Mouse (Mus musculus): ENCODE results near the gene Gm20388. TPM values are rescaled to one million over a fixed set of nuclear protein-coding genes. Genes with fewer than 3 reads are reported as not detected.

Gm20388 gene
- polyA plus RNA-seq, 1 experiment = not detected

- no peak for TF ChIP-seq CTCF (IDR thresholded peaks at IDR 0.05; ENCODE audit: insufficient read depth, low read depth, low read length)
- WGBS = 49% methylated on average over 4 of the region's 4 CpGs
- no peak overlapping the region for H3K27ac ChIP-seq (ENCODE audit: insufficient read depth, low read depth, low read length)
- no peak overlapping the region for H3K4me3 ChIP-seq (ENCODE audit: insufficient read depth, low read depth, low read length)
- H3K4me1 ChIP-seq (ENCODE audit: control insufficient read depth, insufficient read depth, low read length) = no peaks in the 10 kb centered on the region
Observed at GRCm38 (mm10) chr8:123668681-123669080, 3758.0 kb downstream of the Gm20388 start.

GRCm38 (mm10) chr8:123670766-123671165, 3760.1 kb downstream of the Gm20388 start:
- no peaks in the 10 kb centered on the region for H3K4me1 ChIP-seq (ENCODE audit: control insufficient read depth, insufficient read depth, low read length)
- WGBS = 76% methylated on average over 7 of the region's 7 CpGs
- no peak overlapping the region for H3K27ac ChIP-seq (ENCODE audit: insufficient read depth, low read depth, low read length)
- no peak overlapping the region for H3K4me3 ChIP-seq (ENCODE audit: insufficient read depth, low read depth, low read length)
- no peak for TF ChIP-seq POLR2A (IDR thresholded peaks at IDR 0.05; ENCODE audit: insufficient read depth, low read depth, low read length)
- no peak for TF ChIP-seq CTCF (IDR thresholded peaks at IDR 0.05; ENCODE audit: insufficient read depth, low read depth, low read length)

GRCm38 (mm10) chr8:123671454-123671853, 3760.8 kb downstream of the Gm20388 start:
- no peaks in the 10 kb centered on the region for H3K4me1 ChIP-seq (ENCODE audit: control insufficient read depth, insufficient read depth, low read length)
- 76% methylated on average over 7 of the region's 7 CpGs for WGBS
- H3K4me3 ChIP-seq (ENCODE audit: insufficient read depth, low read depth, low read length) = no peak overlapping the region
- no peak overlapping the region for H3K27ac ChIP-seq (ENCODE audit: insufficient read depth, low read depth, low read length)
- TF ChIP-seq POLR2A (IDR thresholded peaks at IDR 0.05; ENCODE audit: insufficient read depth, low read depth, low read length) (no peak), CTCF (IDR thresholded peaks at IDR 0.05; ENCODE audit: insufficient read depth, low read depth, low read length) (no peak)

- no peaks in the 10 kb centered on the region for H3K4me1 ChIP-seq (ENCODE audit: control insufficient read depth, insufficient read depth, low read length)
- 82% methylated on average over 6 of the region's 6 CpGs for WGBS
- H3K4me3 ChIP-seq (ENCODE audit: insufficient read depth, low read depth, low read length) = no peak overlapping the region
- H3K27ac ChIP-seq (ENCODE audit: insufficient read depth, low read depth, low read length) = no peak overlapping the region
- TF ChIP-seq POLR2A (IDR thresholded peaks at IDR 0.05; ENCODE audit: insufficient read depth, low read depth, low read length) = no peak
- no peak for TF ChIP-seq CTCF (IDR thresholded peaks at IDR 0.05; ENCODE audit: insufficient read depth, low read depth, low read length)
Observed at GRCm38 (mm10) chr8:123672648-123673047, 3762.0 kb downstream of the Gm20388 start.

GRCm38 (mm10) chr8:123675611-123676010, 3765.0 kb downstream of the Gm20388 start:
- WGBS = 72% methylated on average over 5 of the region's 5 CpGs
- Histone ChIP-seq H3K27ac (ENCODE audit: insufficient read depth, low read depth, low read length) (no peak overlapping the region), H3K4me1 (ENCODE audit: control insufficient read depth, insufficient read depth, low read length) (no peaks in the 10 kb centered on the region), H3K4me3 (ENCODE audit: insufficient read depth, low read depth, low read length) (no peak overlapping the region)
- TF ChIP-seq CTCF (IDR thresholded peaks at IDR 0.05; ENCODE audit: insufficient read depth, low read depth, low read length) (no peak), POLR2A (IDR thresholded peaks at IDR 0.05; ENCODE audit: insufficient read depth, low read depth, low read length) (no peak)

- TF ChIP-seq CTCF (IDR thresholded peaks at IDR 0.05; ENCODE audit: insufficient read depth, low read depth, low read length) (no peak), POLR2A (IDR thresholded peaks at IDR 0.05; ENCODE audit: insufficient read depth, low read depth, low read length) (no peak)
- 95% methylated on average over 4 of the region's 4 CpGs for WGBS
- no peak overlapping the region for H3K4me3 ChIP-seq (ENCODE audit: insufficient read depth, low read depth, low read length)
- no peak overlapping the region for H3K27ac ChIP-seq (ENCODE audit: insufficient read depth, low read depth, low read length)
- H3K4me1 ChIP-seq (ENCODE audit: control insufficient read depth, insufficient read depth, low read length) = peaks cover 2% of the 10 kb centered on the region; the same call in 1 of the 2 replicates
Observed at GRCm38 (mm10) chr8:123678390-123678789, 3767.7 kb downstream of the Gm20388 start.

- Histone ChIP-seq H3K4me3 (ENCODE audit: insufficient read depth, low read depth, low read length) (no peak overlapping the region), H3K4me1 (ENCODE audit: control insufficient read depth, insufficient read depth, low read length) (peaks cover 2% of the 10 kb centered on the region; the same call in 1 of the 2 replicates), H3K27ac (ENCODE audit: insufficient read depth, low read depth, low read length) (no peak overlapping the region)
- 31% methylated on average over 18 of the region's 18 CpGs for WGBS
- TF ChIP-seq POLR2A (IDR thresholded peaks at IDR 0.05; ENCODE audit: insufficient read depth, low read depth, low read length) (no peak), CTCF (IDR thresholded peaks at IDR 0.05; ENCODE audit: insufficient read depth, low read depth, low read length) (no peak)
Observed at GRCm38 (mm10) chr8:123682073-123682761, 3771.6 kb downstream of the Gm20388 start.

- Histone ChIP-seq H3K27ac (ENCODE audit: insufficient read depth, low read depth, low read length) (no peak overlapping the region), H3K4me3 (ENCODE audit: insufficient read depth, low read depth, low read length) (no peak overlapping the region), H3K4me1 (ENCODE audit: control insufficient read depth, insufficient read depth, low read length) (peaks cover 2% of the 10 kb centered on the region; the same call in 1 of the 2 replicates)
- no peak for TF ChIP-seq POLR2A (IDR thresholded peaks at IDR 0.05; ENCODE audit: insufficient read depth, low read depth, low read length)
- no peak for TF ChIP-seq CTCF (IDR thresholded peaks at IDR 0.05; ENCODE audit: insufficient read depth, low read depth, low read length)
- WGBS = 67% methylated on average over 7 of the region's 7 CpGs
Observed at GRCm38 (mm10) chr8:123683321-123683720, 3772.7 kb downstream of the Gm20388 start.

GRCm38 (mm10) chr8:123684806-123685205, 3774.2 kb downstream of the Gm20388 start:
- peaks cover 2% of the 10 kb centered on the region; the same call in 1 of the 2 replicates for H3K4me1 ChIP-seq (ENCODE audit: control insufficient read depth, insufficient read depth, low read length)
- WGBS = 93% methylated on average over 7 of the region's 7 CpGs
- H3K4me3 ChIP-seq (ENCODE audit: insufficient read depth, low read depth, low read length) = no peak overlapping the region
- H3K27ac ChIP-seq (ENCODE audit: insufficient read depth, low read depth, low read length) = no peak overlapping the region
- TF ChIP-seq POLR2A (IDR thresholded peaks at IDR 0.05; ENCODE audit: insufficient read depth, low read depth, low read length) (no peak), CTCF (IDR thresholded peaks at IDR 0.05; ENCODE audit: insufficient read depth, low read depth, low read length) (no peak)

Data from olfactory bulb, adult 2 months (tissue).